Mouse (Mus musculus) intestine, embryonic 16.5 days (tissue): ENCODE data around the gene Myh8. TPM values are rescaled to one million over a fixed set of nuclear protein-coding genes. Genes with fewer than 3 reads are reported as not detected.

ENCODE experiments used
- ATAC-seq: fragments of 200-750 bp; cut with Nextera tagmentation; 2 replicates; pipeline ENCODE4 v1.8.0; 2017; ENCODE audit warnings: moderate TSS enrichment, moderate library complexity
- H3K27ac ChIP-seq: fragments of 300-500 bp; sonication (generic); 2 replicates; pipeline ENCODE4 v1.5.1; 2014; ENCODE audit warnings: mild to moderate bottlenecking, low read length
- H3K27me3 ChIP-seq: fragments of 300-500 bp; sonication (generic); replicated peaks from 2 replicates; pipeline ENCODE4 v1.6.1; 2014; ENCODE audit warnings: low read length, control low read depth, mixed read lengths; ENCODE audit not compliant: control insufficient read depth, insufficient read depth
- H3K36me3 ChIP-seq: fragments of 300-500 bp; sonication (generic); 2 replicates; pipeline ENCODE4 v1.6.1; 2014; ENCODE audit warnings: low read length, control low read depth; ENCODE audit not compliant: control insufficient read depth, insufficient read depth
- H3K4me1 ChIP-seq: fragments of 300-500 bp; sonication (generic); 2 replicates; pipeline ENCODE4 v1.6.1; 2014; ENCODE audit warnings: low read length, control low read depth, mixed read lengths; ENCODE audit not compliant: control insufficient read depth, insufficient read depth
- H3K4me2 ChIP-seq: fragments of 300-500 bp; sonication (generic); 2 replicates; pipeline ENCODE4 v1.6.1; 2014; ENCODE audit warnings: low read depth, low read length, control low read depth
- H3K4me3 ChIP-seq: fragments of 300-500 bp; sonication (generic); 2 replicates; pipeline ENCODE4 v1.5.1; 2014; ENCODE audit warnings: mild to moderate bottlenecking, low read length
- H3K9ac ChIP-seq: fragments of 300-500 bp; sonication (generic); 2 replicates; pipeline ENCODE4 v1.6.1; 2014; ENCODE audit warnings: low read depth, low read length
- H3K9me3 ChIP-seq: fragments of 300-500 bp; sonication (generic); 2 replicates; pipeline ENCODE4 v1.6.1; 2016; ENCODE audit warnings: low read length, control low read depth; ENCODE audit not compliant: control insufficient read depth
- WGBS: fragments of 180-500 bp; shearing (Covaris S2); extraction: QIAGEN DNeasy Blood & Tissue Kit; methylation state at CpG from one replicate; pipeline ENCODE4 v1.1.7; 2014; 5-methylcytosine and 5-hydroxymethylcytosine counted together
- polyA plus RNA-seq: library from polyadenylated mRNA; unstranded; fragments of >200 nt; fragmentation: Nextera tagmentation; extraction: Ambion mirVana; gene quantifications from 2 replicates; pipeline ENCODE4 v1.2.1, GENCODE M21; 2015

Myh8 gene
- polyA plus RNA-seq, 1 experiment from 2014 or later, result 0.32 TPM

DNA sequence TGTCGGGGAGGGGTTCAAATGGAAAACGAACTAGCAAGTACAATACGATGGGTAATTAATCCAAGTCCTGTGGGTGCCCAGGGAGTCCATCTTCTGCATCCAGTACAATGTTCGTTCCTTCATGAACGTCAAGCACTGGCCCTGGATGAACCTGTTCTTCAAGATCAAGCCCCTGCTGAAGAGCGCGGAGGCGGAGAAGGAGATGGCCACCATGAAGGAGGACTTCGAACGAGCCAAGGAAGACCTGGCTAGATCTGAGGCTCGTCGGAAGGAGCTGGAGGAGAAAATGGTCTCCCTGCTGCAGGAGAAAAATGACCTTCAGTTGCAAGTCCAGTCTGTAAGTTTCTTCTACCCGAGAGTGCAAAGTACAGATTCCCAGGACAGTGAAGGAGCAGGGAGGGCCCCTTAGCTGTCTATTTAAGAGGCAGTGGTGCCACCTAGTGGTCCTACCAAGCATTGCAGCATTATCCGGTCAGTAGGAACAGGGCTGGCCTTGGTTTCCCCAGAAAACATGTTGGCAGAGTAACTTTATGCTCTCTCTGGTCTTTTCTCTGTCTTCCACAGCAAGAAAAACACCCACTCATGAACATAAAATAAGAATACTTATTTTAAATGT lies 73.3 kb downstream of the Myh8 start:
- no peaks in the 10 kb centered on the region for H3K4me1 ChIP-seq
- no peaks in the 10 kb centered on the region for H3K36me3 ChIP-seq
- no peaks in the 10 kb centered on the region; the same call in 1 of the 2 replicates for H3K27me3 ChIP-seq
- peak; percentile 81 for ATAC-seq
- peak overlapping the region; percentile 3; the same call in 1 of the 2 replicates for H3K4me3 ChIP-seq
- H3K9me3 ChIP-seq, result no peaks in the 10 kb centered on the region
- 46% methylated on average over 14 of the region's 14 CpGs for WGBS
- no peak overlapping the region for H3K27ac ChIP-seq
- H3K9ac ChIP-seq, result no peak overlapping the region
- H3K4me2 ChIP-seq, result 0 out of 2 replicates have a peak overlapping the region, but pooled peaks have one; percentile 11

GRCm38 (mm10) chr11:67353011-67353410 lies 76.1 kb downstream of the Myh8 start:
- H3K4me3 ChIP-seq, result no peak overlapping the region
- no peaks in the 10 kb centered on the region for H3K9me3 ChIP-seq
- H3K4me2 ChIP-seq, result no peak overlapping the region
- H3K4me1 ChIP-seq, result no peaks in the 10 kb centered on the region
- 54% methylated on average over 4 of the region's 4 CpGs for WGBS
- H3K27ac ChIP-seq, result no peak overlapping the region
- H3K9ac ChIP-seq, result no peak overlapping the region
- no peaks in the 10 kb centered on the region; the same call in 1 of the 2 replicates for H3K27me3 ChIP-seq
- no peaks in the 10 kb centered on the region for H3K36me3 ChIP-seq
- ATAC-seq, result no peak

- ATAC-seq, result no peak
- H3K4me2 ChIP-seq, result no peak overlapping the region
- no peak overlapping the region for H3K27ac ChIP-seq
- WGBS, result 77% methylated on average over 10 of the region's 10 CpGs
- no peaks in the 10 kb centered on the region for H3K4me1 ChIP-seq
- H3K27me3 ChIP-seq, result no peaks in the 10 kb centered on the region
- no peak overlapping the region for H3K9ac ChIP-seq
- no peak overlapping the region for H3K4me3 ChIP-seq
- H3K9me3 ChIP-seq, result no peaks in the 10 kb centered on the region
- H3K36me3 ChIP-seq, result no peaks in the 10 kb centered on the region
Measured at GRCm38 (mm10) chr11:67358031-67358430, 81.1 kb downstream of the Myh8 start.

Other genes with a start within 250 kb of the Myh8 start
- gene Adprm, start 224.5 kb upstream of the Myh8 start, polyA plus RNA-seq, result 20.8 and 22.1 TPM in 2 replicates
- 17.7 and 18.6 TPM in 2 replicates for gene Sco1, start 224.5 kb upstream of the Myh8 start, polyA plus RNA-seq
- 0.50 and 1.1 TPM in 2 replicates for gene Myh3, start 198.8 kb upstream of the Myh8 start, polyA plus RNA-seq
- 0.02 TPM in 2 replicates for gene Myh2, start 106.1 kb upstream of the Myh8 start, polyA plus RNA-seq
- 0.04 TPM in 1 of 2 replicates, not detected in the other for gene Myh1, start 77.1 kb upstream of the Myh8 start, polyA plus RNA-seq
- gene Myh4, start 39.1 kb upstream of the Myh8 start, polyA plus RNA-seq, result not detected in 2 replicates
- gene Myh13, start 44.5 kb downstream of the Myh8 start, polyA plus RNA-seq, result not detected in 2 replicates
- 8.4 TPM in 2 replicates for gene Gas7, start 178.3 kb downstream of the Myh8 start, polyA plus RNA-seq